Mouse (Mus musculus) midbrain, embryonic 14.5 days (tissue): Measurements from ENCODE around the gene Plekhg1. TPM values are rescaled to one million over a fixed set of nuclear protein-coding genes. Genes with fewer than 3 reads are reported as not detected.

Experiments used
- ATAC-seq: fragments of 200-750 bp; cut with Nextera tagmentation; 2 replicates; pipeline ENCODE4 v1.8.0; 2017; ENCODE audit warnings: moderate number of reproducible peaks, moderate library complexity; ENCODE audit not compliant: low FRiP score, low TSS enrichment
- DNase-seq: peaks from one replicate; pipeline ENCODE4 v3.0.0-alpha.2; 2015
- H3K27ac ChIP-seq: fragments of 300-500 bp; sonication (generic); replicated peaks from 2 replicates; pipeline ENCODE4 v1.5.1; 2014; ENCODE audit warnings: mild to moderate bottlenecking, low read depth, low read length, moderate library complexity
- H3K27me3 ChIP-seq: fragments of 300-500 bp; sonication (generic); 2 replicates; pipeline ENCODE4 v1.6.1; 2014; ENCODE audit warnings: low read length, control low read depth, mixed read lengths; ENCODE audit not compliant: control insufficient read depth, insufficient read depth
- H3K36me3 ChIP-seq: fragments of 300-500 bp; sonication (generic); 2 replicates; pipeline ENCODE4 v1.6.1; 2014; ENCODE audit warnings: low read length, control low read depth; ENCODE audit not compliant: control insufficient read depth, insufficient read depth
- H3K4me1 ChIP-seq: fragments of 300-500 bp; sonication (generic); 2 replicates; pipeline ENCODE4 v1.6.1; 2014; ENCODE audit warnings: mild to moderate bottlenecking, antibody characterized with exemption, low read length, control low read depth; ENCODE audit not compliant: control insufficient read depth, insufficient read depth
- H3K4me2 ChIP-seq: fragments of 300-500 bp; sonication (generic); 2 replicates; pipeline ENCODE4 v1.6.1; 2014; ENCODE audit warnings: mild to moderate bottlenecking, low read length, moderate library complexity
- H3K4me3 ChIP-seq: fragments of 300-500 bp; sonication (generic); replicated peaks from 2 replicates; pipeline ENCODE4 v1.5.1; 2014; ENCODE audit warnings: low read depth, low read length
- H3K9ac ChIP-seq: fragments of 300-500 bp; sonication (generic); replicated peaks from 2 replicates; pipeline ENCODE4 v1.6.1; 2014; ENCODE audit warnings: mild to moderate bottlenecking, low read length, moderate library complexity
- H3K9me3 ChIP-seq: fragments of 300-500 bp; sonication (generic); 2 replicates; pipeline ENCODE4 v1.6.1; 2016; ENCODE audit warnings: low read length, control low read depth, mixed read lengths; ENCODE audit not compliant: control insufficient read depth
- WGBS: fragments of 180-500 bp; shearing (Covaris S2); extraction: QIAGEN DNeasy Blood & Tissue Kit; methylation state at CpG from one replicate; pipeline ENCODE4 v1.1.7; 2014; 5-methylcytosine and 5-hydroxymethylcytosine counted together
- polyA plus RNA-seq: library from polyadenylated mRNA; unstranded; fragments of >200 nt; fragmentation: Nextera tagmentation; extraction: Ambion mirVana; gene quantifications from 2 replicates; pipeline ENCODE4 v1.2.1, GENCODE M21; 2014

Plekhg1 gene
- polyA plus RNA-seq, 1 experiment from 2014 or later, result 8.9 TPM

DNA sequence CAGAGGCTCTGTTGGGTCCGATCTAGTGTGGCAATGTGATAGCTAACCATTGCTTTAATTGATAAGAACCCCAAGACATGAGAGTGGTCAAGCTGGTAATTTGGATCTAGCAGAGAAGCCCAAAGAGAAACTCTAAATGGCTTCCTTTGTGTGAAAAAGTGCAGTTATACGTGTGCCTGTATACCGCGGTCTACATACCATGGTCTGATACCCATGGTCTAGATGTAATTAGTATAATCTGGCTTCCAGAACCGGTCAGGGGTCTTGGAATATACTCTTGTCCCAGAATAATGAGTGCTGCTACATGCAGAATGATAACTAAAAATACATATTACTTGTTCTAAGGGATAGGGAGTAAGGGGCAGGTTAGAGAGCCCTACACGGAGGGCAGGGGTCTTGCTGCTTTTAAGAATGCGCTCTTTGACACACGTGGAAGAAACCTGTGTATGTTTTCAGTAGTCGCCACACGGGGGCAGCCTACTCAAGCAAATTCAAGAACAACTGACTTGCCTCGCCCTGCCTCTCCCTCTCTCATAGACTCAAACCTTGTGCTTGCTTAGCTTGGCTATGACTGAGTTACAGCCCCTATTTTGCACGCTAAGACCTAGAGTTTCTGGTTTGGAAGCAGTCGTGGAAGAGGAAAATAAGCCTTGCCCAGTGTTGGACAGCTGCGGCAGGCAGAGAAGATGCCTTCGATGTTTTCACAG is 256.2 kb downstream of the Plekhg1 start:
- 59% methylated on average over 15 of the region's 15 CpGs for whole genome bisulfite sequencing
- H3K27ac ChIP-seq, result no peak overlapping the region
- H3K9ac ChIP-seq, result no peak overlapping the region
- ATAC-seq (peak; percentile 57; the same call in 1 of the 2 replicates), DNase-seq (peak; percentile 92)
- no peaks in the 10 kb centered on the region for H3K4me1 ChIP-seq
- no peak overlapping the region for H3K4me2 ChIP-seq
- H3K36me3 ChIP-seq, result no peaks in the 10 kb centered on the region
- H3K9me3 ChIP-seq, result no peaks in the 10 kb centered on the region
- H3K4me3 ChIP-seq, result no peak overlapping the region
- no peaks in the 10 kb centered on the region for H3K27me3 ChIP-seq

DNA sequence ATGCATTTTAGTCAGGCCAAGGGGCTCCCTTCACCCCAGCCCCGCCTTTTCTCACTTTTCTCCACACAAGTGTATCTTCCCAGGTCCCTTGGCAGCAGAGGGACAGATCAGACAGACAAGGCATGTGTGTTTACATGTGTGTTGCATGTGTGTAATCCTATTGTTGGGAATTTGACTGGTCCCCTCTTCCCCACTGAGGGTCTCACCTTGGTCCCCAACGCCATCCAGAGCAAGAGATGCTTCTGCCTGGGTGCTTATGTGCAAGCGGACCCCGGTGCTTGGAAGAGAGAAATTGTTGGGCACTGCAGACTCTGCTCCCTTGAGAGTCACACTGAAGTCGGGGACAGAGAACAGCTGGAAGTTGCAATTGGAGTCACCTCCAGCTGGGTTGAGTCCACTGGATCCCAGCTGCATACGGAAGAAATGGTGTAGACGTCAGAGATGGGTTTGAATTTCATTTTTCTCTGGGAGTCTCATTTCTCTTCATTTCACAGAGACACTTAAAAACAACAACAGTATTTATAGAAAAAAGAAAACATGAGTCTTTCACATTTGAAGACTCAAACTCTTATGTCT is 257.8 kb downstream of the Plekhg1 start:
- Histone ChIP-seq H3K27me3 (no peaks in the 10 kb centered on the region), H3K4me3 (no peak overlapping the region), H3K36me3 (no peaks in the 10 kb centered on the region), H3K4me2 (no peak overlapping the region), H3K9me3 (no peaks in the 10 kb centered on the region), H3K4me1 (no peaks in the 10 kb centered on the region), H3K27ac (no peak overlapping the region), H3K9ac (no peak overlapping the region)
- WGBS, result 92% methylated on average over 7 of the region's 7 CpGs
- DNase-seq, result no peak
- ATAC-seq, result no peak

DNA sequence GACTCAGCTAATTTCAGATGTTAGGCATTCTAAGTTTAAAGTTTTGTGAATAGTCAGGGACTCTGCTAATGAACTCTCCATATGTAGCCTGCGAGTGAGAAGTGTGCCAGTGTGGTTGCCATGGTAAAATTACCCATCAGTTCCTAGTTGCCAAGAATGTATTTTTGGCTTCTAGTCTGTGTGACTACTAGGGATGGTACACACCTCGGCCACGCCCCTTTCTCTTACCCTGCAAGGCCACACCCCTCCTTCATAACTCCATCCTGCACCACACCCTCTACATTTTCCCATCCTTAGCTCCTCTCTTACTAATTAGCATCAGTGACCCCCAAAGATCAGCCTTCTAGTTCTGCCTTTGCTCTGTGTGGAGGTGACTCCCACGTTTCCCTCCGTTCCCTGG is 262.5 kb downstream of the Plekhg1 start:
- H3K36me3 ChIP-seq, result no peaks in the 10 kb centered on the region
- no peak overlapping the region for H3K4me2 ChIP-seq
- DNase-seq (no peak), ATAC-seq (no peak)
- no peak overlapping the region for H3K27ac ChIP-seq
- no peak overlapping the region for H3K9ac ChIP-seq
- H3K27me3 ChIP-seq, result no peaks in the 10 kb centered on the region
- no peaks in the 10 kb centered on the region for H3K9me3 ChIP-seq
- no peaks in the 10 kb centered on the region for H3K4me1 ChIP-seq
- no peak overlapping the region for H3K4me3 ChIP-seq
- WGBS, result 91% methylated on average over 5 of the region's 5 CpGs

DNA sequence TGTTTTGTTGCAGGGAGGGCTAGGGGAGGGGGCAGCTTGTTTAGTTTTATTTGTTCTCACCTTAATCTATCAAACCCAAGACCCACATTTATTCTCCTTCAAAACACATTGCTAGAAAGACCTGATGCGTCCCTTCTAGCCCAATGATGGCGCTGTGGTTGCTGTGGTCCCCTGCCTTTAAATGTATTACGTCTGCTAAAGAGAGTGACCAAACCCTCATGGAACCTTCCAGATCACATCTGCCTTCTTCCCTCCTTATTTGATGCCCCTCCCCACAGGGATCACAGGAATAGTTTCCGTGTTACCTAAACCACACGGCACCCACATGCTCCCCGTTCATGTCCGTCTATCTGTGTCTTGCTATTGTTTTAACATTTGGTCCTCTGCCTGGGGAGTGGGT is 265.0 kb downstream of the Plekhg1 start:
- H3K9ac ChIP-seq, result no peak overlapping the region
- DNase-seq (no peak), ATAC-seq (no peak)
- no peaks in the 10 kb centered on the region for H3K27me3 ChIP-seq
- H3K4me3 ChIP-seq, result no peak overlapping the region
- no peak overlapping the region for H3K4me2 ChIP-seq
- H3K4me1 ChIP-seq, result no peaks in the 10 kb centered on the region
- H3K36me3 ChIP-seq, result no peaks in the 10 kb centered on the region
- no peak overlapping the region for H3K27ac ChIP-seq
- 90% methylated on average over 7 of the region's 7 CpGs for WGBS
- H3K9me3 ChIP-seq, result no peaks in the 10 kb centered on the region

DNA sequence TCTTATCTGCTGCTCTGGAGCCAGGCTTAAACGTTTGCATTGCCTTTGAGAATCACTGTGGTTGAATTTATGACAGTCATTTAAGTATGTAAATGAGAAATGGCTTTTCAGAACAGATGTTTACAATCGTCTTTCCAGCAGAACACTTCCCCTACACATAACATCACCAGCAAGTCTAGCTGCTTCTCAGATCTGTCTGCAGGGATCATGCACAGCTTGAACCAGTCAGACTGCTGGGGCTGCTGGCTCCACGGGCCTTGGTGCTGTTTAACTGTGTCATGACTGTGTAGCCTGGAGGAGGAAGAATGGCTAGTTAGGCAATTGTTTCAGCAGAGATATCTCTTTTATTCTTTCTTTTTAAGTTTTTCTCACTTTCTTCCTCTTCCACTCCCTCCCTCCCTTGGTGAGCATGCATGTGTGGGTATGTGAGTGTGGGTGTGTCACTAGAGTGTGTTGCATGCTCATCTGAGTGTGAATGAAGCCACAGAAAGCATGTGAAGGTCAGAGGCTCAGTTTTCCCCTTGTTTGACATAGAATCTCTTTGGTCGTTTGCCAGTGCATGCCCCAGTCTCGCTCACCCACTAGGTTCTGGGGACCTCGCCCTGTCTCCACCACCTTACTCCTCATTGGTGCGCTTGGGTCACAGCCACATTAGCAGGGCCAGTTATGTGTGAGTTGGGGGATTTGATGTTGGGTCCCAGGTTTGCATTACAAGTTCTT is 266.3 kb downstream of the Plekhg1 start:
- WGBS, result 75% methylated on average over 7 of the region's 7 CpGs
- peak; percentile 11 for DNase-seq

More for the DNA sequence above, 266.3 kb downstream of the Plekhg1 start:
- no peak overlapping the region for H3K27ac ChIP-seq
- H3K4me1 ChIP-seq, result no peaks in the 10 kb centered on the region
- ATAC-seq, result no peak
- H3K9ac ChIP-seq, result no peak overlapping the region
- no peak overlapping the region for H3K4me2 ChIP-seq
- no peaks in the 10 kb centered on the region for H3K27me3 ChIP-seq
- H3K4me3 ChIP-seq, result no peak overlapping the region
- H3K9me3 ChIP-seq, result no peaks in the 10 kb centered on the region
- no peaks in the 10 kb centered on the region for H3K36me3 ChIP-seq

Other genes starting within 250 kb of the Plekhg1 start
- 0.51 and 0.63 TPM in 2 replicates for gene Iyd, start 200.1 kb upstream of the Plekhg1 start, polyA plus RNA-seq
- 3.7 and 6.4 TPM in 2 replicates for gene Mthfd1l, start 232.8 kb downstream of the Plekhg1 start, polyA plus RNA-seq